Mouse (Mus musculus): ENCODE measurements around the gene Kcnk13. TPM values are rescaled to one million over a fixed set of nuclear protein-coding genes. Genes with fewer than 3 reads are reported as not detected.

The Kcnk13 gene
- polyA plus RNA-seq, 1 experiment from 2014 or later = 1.5 TPM

GRCm38 (mm10) chr12:100000381-100000780 lies 36.1 kb downstream of the Kcnk13 start:
- H3K36me3 ChIP-seq (ENCODE audit: control insufficient read depth, insufficient read depth, low read length) = no peaks in the 10 kb centered on the region
- H3K9ac ChIP-seq (ENCODE audit: low read depth, low read length) = no peak overlapping the region
- H3K4me3 ChIP-seq (ENCODE audit: low read length) = no peak overlapping the region
- H3K4me2 ChIP-seq (ENCODE audit: low read length) = no peak overlapping the region
- H3K27me3 ChIP-seq (replicated peaks; ENCODE audit: control insufficient read depth, insufficient read depth, low read length) = no peaks in the 10 kb centered on the region
- H3K4me1 ChIP-seq (ENCODE audit: control insufficient read depth, insufficient read depth, low read depth, low read length) = peaks cover 3% of the 10 kb centered on the region; the same call in 1 of the 2 replicates
- ATAC-seq = no peak
- no peak overlapping the region for H3K27ac ChIP-seq (ENCODE audit: low read depth, low read length)
- WGBS = 69% methylated on average over 7 of the region's 7 CpGs
- no peaks in the 10 kb centered on the region for H3K9me3 ChIP-seq (ENCODE audit: control insufficient read depth, low read length)

DNA sequence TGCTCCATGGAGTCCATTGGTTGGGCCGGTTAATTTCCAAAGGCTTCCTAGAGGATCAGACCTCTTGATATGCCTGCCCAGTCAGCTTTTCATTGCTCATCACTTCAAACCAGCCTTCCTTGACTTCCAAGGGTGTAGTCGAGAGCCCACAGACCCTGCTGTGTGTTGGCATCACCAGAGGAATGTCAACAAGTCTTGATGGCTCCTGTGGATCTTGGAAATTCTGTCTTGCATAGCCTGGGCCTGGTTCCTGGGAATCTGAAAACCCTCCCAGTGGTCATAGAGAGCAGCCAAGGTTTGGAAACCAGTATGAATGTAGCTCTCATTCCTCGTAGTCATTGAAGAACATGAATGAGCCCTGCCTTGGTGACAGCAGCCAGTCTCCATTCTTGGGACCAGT lies 36.9 kb downstream of the Kcnk13 start:
- H3K4me2 ChIP-seq (ENCODE audit: low read length) = no peak overlapping the region
- no peaks in the 10 kb centered on the region for H3K27me3 ChIP-seq (replicated peaks; ENCODE audit: control insufficient read depth, insufficient read depth, low read length)
- no peak overlapping the region for H3K27ac ChIP-seq (ENCODE audit: low read depth, low read length)
- H3K9ac ChIP-seq (ENCODE audit: low read depth, low read length) = no peak overlapping the region
- no peak overlapping the region for H3K4me3 ChIP-seq (ENCODE audit: low read length)
- H3K4me1 ChIP-seq (ENCODE audit: control insufficient read depth, insufficient read depth, low read depth, low read length) = peaks cover 3% of the 10 kb centered on the region; the same call in 1 of the 2 replicates
- no peaks in the 10 kb centered on the region for H3K9me3 ChIP-seq (ENCODE audit: control insufficient read depth, low read length)
- no peak for ATAC-seq
- no peaks in the 10 kb centered on the region for H3K36me3 ChIP-seq (ENCODE audit: control insufficient read depth, insufficient read depth, low read length)
- WGBS = 83% methylated on average over 3 of the region's 3 CpGs

DNA sequence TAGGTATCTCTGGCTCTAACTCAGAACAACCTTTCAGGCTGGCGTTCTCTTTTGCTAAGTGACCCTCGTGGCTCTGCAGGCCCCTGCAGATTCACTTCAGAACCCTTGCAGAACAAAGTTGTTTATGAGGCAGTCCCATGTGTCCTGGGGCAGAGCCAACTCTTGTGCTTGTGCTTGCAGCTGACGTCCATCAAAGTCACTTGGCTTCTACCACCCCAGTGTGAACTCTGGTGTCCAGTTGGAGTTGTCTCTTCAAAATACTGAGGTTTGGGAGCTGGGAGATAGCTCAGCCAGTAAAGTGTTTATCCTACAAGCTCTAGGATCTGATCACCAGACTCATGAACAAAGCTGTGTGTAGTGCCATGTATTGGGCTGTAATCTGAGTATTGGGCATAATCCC lies 37.6 kb downstream of the Kcnk13 start:
- Histone ChIP-seq H3K9me3 (ENCODE audit: control insufficient read depth, low read length) (no peaks in the 10 kb centered on the region), H3K4me2 (ENCODE audit: low read length) (no peak overlapping the region), H3K27me3 (replicated peaks; ENCODE audit: control insufficient read depth, insufficient read depth, low read length) (no peaks in the 10 kb centered on the region), H3K36me3 (ENCODE audit: control insufficient read depth, insufficient read depth, low read length) (no peaks in the 10 kb centered on the region), H3K4me3 (ENCODE audit: low read length) (no peak overlapping the region), H3K9ac (ENCODE audit: low read depth, low read length) (no peak overlapping the region), H3K27ac (ENCODE audit: low read depth, low read length) (no peak overlapping the region), H3K4me1 (ENCODE audit: control insufficient read depth, insufficient read depth, low read depth, low read length) (peaks cover 3% of the 10 kb centered on the region; the same call in 1 of the 2 replicates)
- no peak for ATAC-seq
- WGBS = 75% methylated on average over 3 of the region's 3 CpGs

DNA sequence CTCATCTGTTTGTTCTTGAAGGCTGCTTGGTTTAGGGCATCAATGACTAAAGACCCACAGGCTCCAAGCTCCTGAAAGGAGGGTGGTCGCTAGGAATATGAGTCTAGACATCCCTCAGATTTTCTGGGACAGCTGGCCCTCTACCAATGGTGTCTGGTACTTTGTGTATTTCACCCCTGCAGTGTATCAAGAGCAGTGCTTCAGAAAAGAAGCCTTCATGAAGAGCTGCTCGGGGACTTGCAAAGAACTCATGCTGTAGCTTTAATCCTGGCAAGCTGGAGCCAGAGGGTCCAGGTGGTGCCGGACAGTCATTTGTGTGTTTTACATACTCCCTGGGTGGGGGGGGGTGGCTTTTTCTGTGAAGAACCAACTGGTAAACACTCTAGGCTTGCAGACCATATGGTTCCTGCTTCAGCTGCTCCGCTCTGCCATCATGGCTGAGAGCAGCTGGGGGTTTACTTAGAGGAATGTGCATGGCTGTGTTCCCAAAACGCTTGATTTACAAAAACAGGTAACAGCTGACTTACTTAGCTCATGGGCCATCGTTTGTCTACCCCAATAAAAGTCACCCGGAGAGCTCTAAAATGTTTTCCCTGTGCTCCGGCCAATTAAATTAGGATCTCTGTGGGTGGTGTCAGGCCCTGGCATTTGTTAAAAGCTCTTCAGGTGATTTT lies 38.8 kb downstream of the Kcnk13 start:
- Histone ChIP-seq H3K4me2 (ENCODE audit: low read length) (no peak overlapping the region), H3K36me3 (ENCODE audit: control insufficient read depth, insufficient read depth, low read length) (no peaks in the 10 kb centered on the region), H3K4me3 (ENCODE audit: low read length) (no peak overlapping the region), H3K9me3 (ENCODE audit: control insufficient read depth, low read length) (no peaks in the 10 kb centered on the region), H3K27me3 (replicated peaks; ENCODE audit: control insufficient read depth, insufficient read depth, low read length) (no peaks in the 10 kb centered on the region), H3K9ac (ENCODE audit: low read depth, low read length) (no peak overlapping the region), H3K27ac (ENCODE audit: low read depth, low read length) (no peak overlapping the region), H3K4me1 (ENCODE audit: control insufficient read depth, insufficient read depth, low read depth, low read length) (peaks cover 3% of the 10 kb centered on the region; the same call in 1 of the 2 replicates)
- 34% methylated on average over 8 of the region's 8 CpGs for WGBS
- peak; percentile 90 for ATAC-seq

DNA sequence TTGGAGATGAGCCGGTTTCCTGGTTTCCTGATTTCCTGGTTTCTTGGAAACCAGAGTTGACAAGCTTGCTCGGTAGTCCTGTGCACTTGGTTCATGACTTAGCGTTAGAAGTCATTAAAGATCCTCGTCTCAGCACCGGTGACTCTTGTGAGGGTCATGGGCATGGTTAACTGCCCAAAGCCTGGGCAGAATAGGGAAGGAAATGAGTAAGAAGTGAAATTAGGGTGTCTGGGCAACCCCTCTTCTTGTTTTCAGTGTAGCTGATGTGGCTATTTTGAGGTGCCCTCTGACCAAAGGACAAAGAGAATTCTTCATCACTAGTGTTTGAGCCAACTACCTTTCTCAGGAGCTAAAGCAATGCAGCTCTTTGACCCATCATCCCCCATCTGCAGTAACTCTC lies 41.0 kb downstream of the Kcnk13 start:
- WGBS = 95% methylated on average over 5 of the region's 5 CpGs
- Histone ChIP-seq H3K36me3 (ENCODE audit: control insufficient read depth, insufficient read depth, low read length) (no peaks in the 10 kb centered on the region), H3K4me2 (ENCODE audit: low read length) (no peak overlapping the region), H3K9ac (ENCODE audit: low read depth, low read length) (no peak overlapping the region), H3K9me3 (ENCODE audit: control insufficient read depth, low read length) (no peaks in the 10 kb centered on the region), H3K4me3 (ENCODE audit: low read length) (no peak overlapping the region), H3K4me1 (ENCODE audit: control insufficient read depth, insufficient read depth, low read depth, low read length) (peaks cover 3% of the 10 kb centered on the region; the same call in 1 of the 2 replicates), H3K27me3 (replicated peaks; ENCODE audit: control insufficient read depth, insufficient read depth, low read length) (no peaks in the 10 kb centered on the region), H3K27ac (ENCODE audit: low read depth, low read length) (no peak overlapping the region)
- no peak for ATAC-seq

GRCm38 (mm10) chr12:100006681-100007080 lies 42.4 kb downstream of the Kcnk13 start:
- no peaks in the 10 kb centered on the region for H3K36me3 ChIP-seq (ENCODE audit: control insufficient read depth, insufficient read depth, low read length)
- no peak overlapping the region for H3K4me2 ChIP-seq (ENCODE audit: low read length)
- 70% methylated on average over 2 of the region's 2 CpGs for WGBS
- H3K4me3 ChIP-seq (ENCODE audit: low read length) = no peak overlapping the region
- peaks cover 3% of the 10 kb centered on the region; the same call in 1 of the 2 replicates for H3K4me1 ChIP-seq (ENCODE audit: control insufficient read depth, insufficient read depth, low read depth, low read length)
- ATAC-seq = no peak
- no peaks in the 10 kb centered on the region for H3K27me3 ChIP-seq (replicated peaks; ENCODE audit: control insufficient read depth, insufficient read depth, low read length)
- H3K9me3 ChIP-seq (ENCODE audit: control insufficient read depth, low read length) = no peaks in the 10 kb centered on the region
- H3K9ac ChIP-seq (ENCODE audit: low read depth, low read length) = no peak overlapping the region
- H3K27ac ChIP-seq (ENCODE audit: low read depth, low read length) = no peak overlapping the region

DNA sequence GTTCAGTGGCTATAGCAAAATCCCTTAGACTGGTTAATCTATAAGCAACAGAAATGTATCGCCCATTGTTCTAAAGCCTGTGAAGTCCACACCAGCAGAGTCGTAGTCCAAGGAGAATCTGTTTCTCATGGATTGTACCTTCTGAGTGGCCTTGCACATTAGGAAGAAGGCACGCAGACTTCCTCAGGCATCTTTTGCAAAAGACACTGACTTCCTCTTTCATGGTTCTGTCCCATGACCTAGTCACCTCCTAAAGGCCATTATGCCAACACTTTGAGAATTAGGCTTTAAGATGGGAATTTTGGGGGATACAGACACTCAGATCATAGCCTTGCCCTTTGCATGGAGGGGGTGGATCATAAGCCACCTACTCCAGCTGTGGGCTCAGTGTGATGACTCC lies 48.5 kb downstream of the Kcnk13 start:
- no peak for ATAC-seq
- no peak overlapping the region for H3K9ac ChIP-seq (ENCODE audit: low read depth, low read length)
- WGBS = 90% methylated on average over 3 of the region's 3 CpGs

GRCm38 (mm10) chr12:100015146-100015545 lies 50.8 kb downstream of the Kcnk13 start:
- 91% methylated on average over 5 of the region's 5 CpGs for WGBS
- H3K4me2 ChIP-seq (ENCODE audit: low read length) = no peak overlapping the region
- H3K36me3 ChIP-seq (ENCODE audit: control insufficient read depth, insufficient read depth, low read length) = no peaks in the 10 kb centered on the region
- no peaks in the 10 kb centered on the region for H3K4me1 ChIP-seq (ENCODE audit: control insufficient read depth, insufficient read depth, low read depth, low read length)
- no peak overlapping the region for H3K9ac ChIP-seq (ENCODE audit: low read depth, low read length)
- no peak for ATAC-seq
- no peaks in the 10 kb centered on the region for H3K27me3 ChIP-seq (replicated peaks; ENCODE audit: control insufficient read depth, insufficient read depth, low read length)
- H3K9me3 ChIP-seq (ENCODE audit: control insufficient read depth, low read length) = no peaks in the 10 kb centered on the region
- H3K27ac ChIP-seq (ENCODE audit: low read depth, low read length) = no peak overlapping the region
- no peak overlapping the region for H3K4me3 ChIP-seq (ENCODE audit: low read length)

More for the DNA sequence above, 48.5 kb downstream of the Kcnk13 start:
- no peaks in the 10 kb centered on the region for H3K9me3 ChIP-seq (ENCODE audit: control insufficient read depth, low read length)
- H3K4me3 ChIP-seq (ENCODE audit: low read length) = no peak overlapping the region
- H3K4me1 ChIP-seq (ENCODE audit: control insufficient read depth, insufficient read depth, low read depth, low read length) = no peaks in the 10 kb centered on the region
- no peaks in the 10 kb centered on the region for H3K27me3 ChIP-seq (replicated peaks; ENCODE audit: control insufficient read depth, insufficient read depth, low read length)
- H3K4me2 ChIP-seq (ENCODE audit: low read length) = no peak overlapping the region
- no peak overlapping the region for H3K27ac ChIP-seq (ENCODE audit: low read depth, low read length)
- no peaks in the 10 kb centered on the region for H3K36me3 ChIP-seq (ENCODE audit: control insufficient read depth, insufficient read depth, low read length)

DNA sequence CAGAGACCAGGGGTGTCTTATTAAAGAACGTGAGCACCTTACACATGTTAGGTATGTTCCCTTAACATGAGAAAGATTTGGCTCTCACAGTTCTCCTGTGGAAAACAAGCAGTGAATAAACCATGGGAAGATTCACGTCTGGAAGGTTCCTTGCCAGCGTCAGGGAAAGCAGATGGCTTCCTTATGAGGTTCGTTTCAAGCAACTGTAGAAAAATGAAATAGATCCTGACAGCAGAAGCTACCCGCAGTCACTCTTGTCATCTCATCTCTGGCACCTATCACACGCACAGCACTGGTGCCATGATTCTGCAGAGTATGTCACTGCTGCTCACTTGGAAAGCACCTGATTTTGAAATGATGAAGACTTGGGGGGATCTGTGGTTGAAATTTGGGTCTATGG lies 53.4 kb downstream of the Kcnk13 start:
- Histone ChIP-seq H3K36me3 (ENCODE audit: control insufficient read depth, insufficient read depth, low read length) (no peaks in the 10 kb centered on the region), H3K27ac (ENCODE audit: low read depth, low read length) (no peak overlapping the region), H3K9me3 (ENCODE audit: control insufficient read depth, low read length) (no peaks in the 10 kb centered on the region), H3K4me2 (ENCODE audit: low read length) (no peak overlapping the region), H3K4me1 (ENCODE audit: control insufficient read depth, insufficient read depth, low read depth, low read length) (no peaks in the 10 kb centered on the region), H3K9ac (ENCODE audit: low read depth, low read length) (no peak overlapping the region), H3K4me3 (ENCODE audit: low read length) (no peak overlapping the region), H3K27me3 (replicated peaks; ENCODE audit: control insufficient read depth, insufficient read depth, low read length) (no peaks in the 10 kb centered on the region)
- WGBS = 71% methylated on average over 6 of the region's 6 CpGs
- no peak for ATAC-seq

Measured in hindbrain, embryonic 16.5 days (tissue).